Mouse (Mus musculus) heart, embryonic 10.5 days (tissue): ENCODE results near the gene Olfr944. TPM values are rescaled to one million over a fixed set of nuclear protein-coding genes. Genes with fewer than 3 reads are reported as not detected.

ENCODE experiments used
- DNase-seq: peaks from one replicate; pipeline ENCODE4 v3.0.0-alpha.2; 2017; ENCODE audit warnings: low spot score
- H3K27ac ChIP-seq: fragments of 300-500 bp; sonication (generic); 2 replicates; pipeline ENCODE4 v1.5.1; 2016; ENCODE audit warnings: mild to moderate bottlenecking
- H3K27me3 ChIP-seq: fragments of 300-500 bp; sonication (generic); 2 replicates; pipeline ENCODE4 v1.6.1; 2016; ENCODE audit warnings: mild to moderate bottlenecking; ENCODE audit not compliant: poor library complexity, insufficient read depth, severe bottlenecking
- H3K36me3 ChIP-seq: fragments of 300-500 bp; sonication (generic); 2 replicates; pipeline ENCODE4 v1.6.1; 2016; ENCODE audit warnings: mild to moderate bottlenecking, moderate library complexity
- H3K4me1 ChIP-seq: fragments of 300-500 bp; sonication (generic); 2 replicates; pipeline ENCODE4 v1.6.1; 2016; ENCODE audit warnings: mild to moderate bottlenecking
- H3K4me3 ChIP-seq: fragments of 300-500 bp; sonication (generic); 2 replicates; pipeline ENCODE4 v1.5.1; 2016; ENCODE audit warnings: mild to moderate bottlenecking, moderate library complexity
- H3K9me3 ChIP-seq: fragments of 300-500 bp; sonication (generic); 2 replicates; pipeline ENCODE4 v1.6.1; 2016; ENCODE audit warnings: mild to moderate bottlenecking, moderate library complexity
- WGBS: fragments of 180-500 bp; shearing (Covaris S2); methylation state at CpG from one replicate; pipeline ENCODE4 v1.1.7; 2016; 5-methylcytosine and 5-hydroxymethylcytosine counted together
- polyA plus RNA-seq: library from polyadenylated mRNA; unstranded; fragments of >200 nt; fragmentation: Nextera tagmentation; extraction: Ambion mirVana; gene quantifications from 2 replicates; pipeline ENCODE4 v1.2.1, GENCODE M21; 2016

Olfr944 gene
- polyA plus RNA-seq, result not detected in 2 replicates

DNA sequence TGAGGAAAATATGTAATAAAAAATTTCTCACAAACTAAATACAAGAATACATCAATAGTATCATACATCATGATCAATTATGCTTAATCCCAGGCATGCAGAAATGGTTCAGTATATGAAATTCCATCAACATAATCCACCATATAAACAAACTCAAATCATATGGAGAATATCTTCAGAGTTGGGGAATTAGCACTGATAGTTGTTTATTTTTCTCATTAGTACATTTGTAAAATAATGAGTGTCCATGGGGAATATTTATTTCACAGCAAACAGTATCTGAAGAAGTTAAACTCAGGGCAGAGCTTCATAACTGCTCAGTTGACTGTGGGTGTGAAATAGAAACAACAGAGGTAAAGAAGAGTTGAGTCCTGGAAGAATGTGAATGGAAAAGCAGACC is at the start of gene Olfr944:
Gene Olfr944 (plus strand): TSS at position 301 of the 400 bp plus-strand sequence.
- Histone ChIP-seq H3K4me1 (no peaks in the 10 kb centered on the region), H3K4me3 (no peak within 1 kb of the TSS), H3K36me3 (no peaks in the 10 kb centered on the region), H3K27me3 (no peaks in the 10 kb centered on the region), H3K27ac (no peak within 1 kb of the TSS), H3K9me3 (no peaks in the 10 kb centered on the region)
- no peak for DNase-seq

DNA sequence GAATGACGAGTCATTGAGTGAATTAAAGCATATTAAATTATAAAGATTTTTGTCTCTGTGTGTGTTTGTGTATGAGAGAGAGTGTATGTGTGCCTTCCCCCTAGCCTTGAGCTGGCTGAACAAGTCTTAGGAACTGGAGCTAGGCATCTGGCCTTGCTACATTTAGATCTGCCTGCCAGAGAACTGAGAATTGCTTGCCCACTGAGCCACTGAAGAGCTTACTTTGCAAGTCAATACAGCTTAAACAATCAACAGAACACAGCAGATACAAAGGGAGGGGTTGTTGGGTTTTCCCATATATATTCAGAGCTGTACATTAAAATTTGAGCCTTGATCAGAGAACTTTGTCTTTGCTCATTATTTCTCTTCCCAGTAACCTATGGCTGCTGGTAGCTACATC is 49.3 kb upstream of the Olfr944 start:
- no peaks in the 10 kb centered on the region for H3K4me1 ChIP-seq
- 38% methylated on average over 1 of the region's 1 CpGs for WGBS
- H3K36me3 ChIP-seq, result no peaks in the 10 kb centered on the region

DNA sequence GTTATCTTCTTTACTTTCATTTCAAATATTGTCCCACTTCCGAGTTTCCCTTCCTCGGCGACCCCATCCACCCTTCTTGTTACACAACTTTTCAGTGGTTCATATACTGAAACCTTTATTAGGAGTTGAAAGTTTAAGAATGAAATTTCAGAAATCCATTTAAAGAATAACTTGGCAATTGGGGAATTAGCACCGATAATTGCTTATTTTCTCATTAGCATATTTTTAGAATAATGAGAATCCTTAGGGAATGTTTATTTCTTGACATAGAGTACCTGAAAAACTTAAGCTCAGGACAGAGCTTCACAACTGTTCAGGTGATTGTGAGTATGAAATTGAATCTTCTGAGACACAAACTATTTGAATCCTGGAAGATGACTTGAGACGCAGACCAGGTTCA is 35.7 kb upstream of the Olfr944 start, which contains the start of gene Olfr943:
Gene Olfr943 (plus strand): TSS at position 301 of the 400 bp plus-strand sequence.
- H3K4me3 ChIP-seq, result no peak within 1 kb of the TSS
- DNase-seq, result no peak
- 90% methylated on average over 5 of the region's 5 CpGs for WGBS

More for the DNA sequence above, 49.3 kb upstream of the Olfr944 start:
- H3K27me3 ChIP-seq, result no peaks in the 10 kb centered on the region
- no peak overlapping the region for H3K4me3 ChIP-seq
- no peak overlapping the region for H3K27ac ChIP-seq
- no peaks in the 10 kb centered on the region for H3K9me3 ChIP-seq
- DNase-seq, result no peak

GRCm38 (mm10) chr9:39249894-39250293 is 48.2 kb downstream of the Olfr944 start, which contains the start of gene Olfr1537:
Olfr1537 (minus strand) TSS chr9:39249994.
- WGBS, result 86% methylated on average over 1 of the region's 1 CpGs

More for the DNA sequence above, 35.7 kb upstream of the Olfr944 start, which contains the start of gene Olfr943:
- Histone ChIP-seq H3K27ac (no peak within 1 kb of the TSS), H3K27me3 (no peaks in the 10 kb centered on the region), H3K36me3 (no peaks in the 10 kb centered on the region), H3K9me3 (no peaks in the 10 kb centered on the region), H3K4me1 (no peaks in the 10 kb centered on the region)

More at GRCm38 (mm10) chr9:39249894-39250293, 48.2 kb downstream of the Olfr944 start, which contains the start of gene Olfr1537:
- Histone ChIP-seq H3K27me3 (no peaks in the 10 kb centered on the region), H3K4me1 (no peaks in the 10 kb centered on the region), H3K9me3 (no peaks in the 10 kb centered on the region), H3K4me3 (no peak within 1 kb of the TSS), H3K27ac (no peak within 1 kb of the TSS), H3K36me3 (no peaks in the 10 kb centered on the region)
- no peak for DNase-seq

Other genes with a start within 250 kb of the Olfr944 start
- not detected in 2 replicates for gene Olfr933, start 229.6 kb upstream of the Olfr944 start, polyA plus RNA-seq
- not detected in 2 replicates for gene Olfr934, start 213.6 kb upstream of the Olfr944 start, polyA plus RNA-seq
- not detected in 2 replicates for gene Olfr935, start 202.2 kb upstream of the Olfr944 start, polyA plus RNA-seq
- not detected in 2 replicates for gene Olfr146, start 178.5 kb upstream of the Olfr944 start, polyA plus RNA-seq
- gene Olfr937, start 137.0 kb upstream of the Olfr944 start, polyA plus RNA-seq, result not detected in 2 replicates
- gene Olfr938, start 123.0 kb upstream of the Olfr944 start, polyA plus RNA-seq, result not detected in 2 replicates
- not detected in 2 replicates for gene Olfr27, start 73.8 kb upstream of the Olfr944 start, polyA plus RNA-seq
- not detected in 2 replicates for gene Olfr943, start 35.6 kb upstream of the Olfr944 start, polyA plus RNA-seq
- not detected in 2 replicates for gene Olfr1537, start 48.1 kb downstream of the Olfr944 start, polyA plus RNA-seq
- not detected in 2 replicates for gene Olfr945, start 74.9 kb downstream of the Olfr944 start, polyA plus RNA-seq
- gene Olfr948, start 124.1 kb downstream of the Olfr944 start, polyA plus RNA-seq, result not detected in 2 replicates
- not detected in 2 replicates for gene Olfr951, start 185.5 kb downstream of the Olfr944 start, polyA plus RNA-seq
- not detected in 2 replicates for gene Olfr952, start 225.2 kb downstream of the Olfr944 start, polyA plus RNA-seq